Mouse (Mus musculus): Measurements from ENCODE around the gene Ep400.

Gene Ep400

GRCm38 (mm10) chr5:110664041-110664440 is 106.5 kb downstream of the Ep400 start:
- DNase-seq: no peak

- DNase-seq: no peak
Observed at GRCm38 (mm10) chr5:110659682-110660081, 110.8 kb downstream of the Ep400 start.

DNA sequence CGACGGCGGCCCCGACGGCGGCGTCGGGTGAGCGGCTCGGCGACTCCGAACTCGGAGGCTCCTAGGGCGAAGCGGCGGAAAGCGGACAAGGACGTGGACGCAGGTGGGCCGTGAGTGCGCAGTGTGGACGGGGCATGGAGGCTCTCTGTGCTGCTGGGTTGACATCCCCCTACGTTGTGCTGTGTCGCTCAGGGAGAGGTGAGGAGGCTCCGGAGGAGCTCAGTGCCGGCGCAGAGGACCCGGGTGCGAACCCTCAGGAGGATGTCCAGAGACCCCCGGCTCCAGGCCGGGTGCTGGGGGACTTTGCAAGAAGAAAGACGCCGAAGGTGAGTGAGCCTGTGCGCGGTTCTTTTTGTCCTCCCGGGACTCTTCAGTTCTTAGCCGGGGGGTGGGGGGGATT is 116.8 kb downstream of the Ep400 start:
- DNase-seq: no peak

DNA sequence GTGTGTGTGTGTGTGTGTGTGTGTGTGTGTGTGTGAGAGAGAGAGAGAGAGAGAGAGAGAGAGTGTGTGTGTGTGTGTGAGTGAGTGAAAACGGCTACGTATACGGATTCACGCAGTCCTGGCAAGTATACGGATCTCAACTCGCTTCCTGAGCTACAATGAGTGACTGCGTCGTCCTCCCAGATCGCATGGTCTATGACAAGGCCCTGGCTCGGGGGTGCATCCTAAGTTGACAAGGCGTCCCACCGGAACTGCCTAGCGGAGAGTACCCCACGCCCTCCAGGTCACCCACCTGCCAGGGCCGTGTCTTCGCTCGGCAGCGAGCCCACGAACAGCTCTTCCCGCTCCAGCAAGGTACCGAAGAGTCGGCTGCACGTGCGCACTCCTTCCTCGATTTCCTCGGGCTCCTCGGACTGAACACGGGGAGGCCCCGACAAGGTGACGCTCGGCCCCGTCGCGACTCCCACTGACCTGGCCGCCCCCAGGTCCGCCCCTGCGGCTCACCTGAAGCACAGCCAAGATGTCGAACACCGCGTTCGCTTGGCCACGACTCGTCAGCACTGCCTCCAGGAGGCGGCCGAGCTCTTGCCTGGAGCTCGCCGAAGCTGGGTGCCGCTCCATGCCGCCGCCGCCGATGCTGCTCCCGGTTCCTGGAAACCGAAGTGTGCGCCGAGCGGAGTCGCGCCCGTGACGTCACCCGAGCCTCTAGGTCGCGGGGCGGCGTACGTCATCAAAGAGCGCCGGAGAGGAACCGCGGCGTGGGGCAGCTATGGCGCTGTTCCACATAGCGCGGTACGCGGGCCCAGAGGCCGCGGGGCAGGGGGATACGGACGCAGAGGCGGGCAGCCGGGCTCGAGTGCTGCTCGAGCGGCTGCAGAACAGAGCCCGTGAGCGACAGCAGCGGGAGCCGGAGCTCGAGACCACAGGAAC is 117.5 kb downstream of the Ep400 start, which contains the start of the genes Noc4l and Ddx51:
Gene Noc4l, minus strand, starts transcription at position 699 of the 930 bp plus-strand sequence.
Gene Ddx51, plus strand, starts transcription at position 733 of the 930 bp plus-strand sequence.
- DNase-seq: peak; percentile 95

DNA sequence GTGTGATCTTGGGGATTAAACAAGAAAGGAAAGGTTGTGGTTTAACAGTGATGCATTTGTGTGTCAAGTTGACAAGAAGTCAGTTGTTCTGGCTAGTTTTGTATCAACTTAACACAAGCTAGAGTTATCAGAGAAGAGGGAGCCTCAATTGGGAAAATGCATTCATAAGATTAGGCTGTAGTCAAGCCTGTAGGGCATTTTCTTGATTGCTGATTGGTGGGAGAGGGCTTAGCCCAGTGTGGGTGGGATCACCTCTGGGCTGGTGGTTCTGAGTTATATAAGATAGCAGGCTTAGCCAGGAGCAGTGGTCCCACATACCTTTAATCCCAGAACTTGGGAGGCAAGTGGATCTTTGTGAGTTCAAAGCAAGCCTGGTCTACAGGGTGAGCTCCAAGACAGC is 124.1 kb downstream of the Ep400 start:
- DNase-seq: no peak

GRCm38 (mm10) chr5:110639459-110639858 is 131.1 kb downstream of the Ep400 start:
- DNase-seq: peak; percentile 86

GRCm38 (mm10) chr5:110638306-110639074 is 132.0 kb downstream of the Ep400 start:
- no peak for DNase-seq

- DNase-seq: no peak
Observed at GRCm38 (mm10) chr5:110635951-110636707, 134.4 kb downstream of the Ep400 start.

DNA sequence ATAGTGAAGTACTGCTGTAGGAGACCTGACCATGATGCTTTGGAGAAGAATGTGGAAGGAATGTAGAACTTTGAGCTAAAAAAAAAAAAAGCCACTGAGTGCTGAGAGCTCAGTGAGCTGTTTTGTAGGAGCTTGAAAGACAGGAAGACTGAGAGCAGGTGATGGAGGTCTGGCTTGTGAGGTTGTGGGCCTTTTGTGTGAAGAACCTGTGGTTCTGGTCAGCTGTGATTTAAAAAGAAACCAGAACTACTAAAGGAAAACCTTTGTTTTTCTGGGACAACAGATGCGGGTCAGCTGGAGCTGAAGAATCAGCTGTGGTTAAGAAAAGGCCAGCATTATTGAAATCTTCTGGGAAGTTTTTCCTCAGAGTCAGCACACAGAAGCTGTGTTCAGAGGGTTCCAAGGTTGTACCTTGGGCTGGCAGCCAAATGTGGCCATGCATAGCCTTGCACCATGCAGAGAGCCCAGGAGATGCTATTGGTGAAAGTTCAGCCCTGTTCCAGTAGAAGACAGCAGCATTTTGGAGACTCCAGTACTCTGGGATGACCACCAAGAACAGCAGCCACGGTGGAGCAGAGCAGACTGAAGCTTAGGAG is 140.9 kb downstream of the Ep400 start:
- no peak for DNase-seq

DNA sequence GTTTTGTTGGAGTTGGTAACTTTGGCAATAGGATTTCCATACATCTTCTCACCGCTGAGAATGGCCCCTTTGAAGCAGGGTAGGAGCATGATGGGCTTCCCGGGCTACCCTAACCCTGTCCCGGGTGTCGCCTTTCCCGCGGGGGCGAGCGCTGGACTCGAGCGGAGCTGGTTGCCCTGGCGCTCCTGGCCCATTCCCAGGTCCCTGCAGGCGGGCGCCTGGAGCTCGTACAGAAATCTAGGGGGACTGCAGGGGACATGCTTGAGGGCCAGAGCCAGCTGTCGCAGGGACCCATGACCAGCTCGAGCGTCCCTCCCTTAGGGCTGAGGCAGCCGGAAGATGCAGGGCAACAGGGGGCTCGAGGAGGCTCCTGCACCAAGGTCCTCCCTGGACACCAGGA is 142.4 kb downstream of the Ep400 start:
- no peak for DNase-seq

DNA sequence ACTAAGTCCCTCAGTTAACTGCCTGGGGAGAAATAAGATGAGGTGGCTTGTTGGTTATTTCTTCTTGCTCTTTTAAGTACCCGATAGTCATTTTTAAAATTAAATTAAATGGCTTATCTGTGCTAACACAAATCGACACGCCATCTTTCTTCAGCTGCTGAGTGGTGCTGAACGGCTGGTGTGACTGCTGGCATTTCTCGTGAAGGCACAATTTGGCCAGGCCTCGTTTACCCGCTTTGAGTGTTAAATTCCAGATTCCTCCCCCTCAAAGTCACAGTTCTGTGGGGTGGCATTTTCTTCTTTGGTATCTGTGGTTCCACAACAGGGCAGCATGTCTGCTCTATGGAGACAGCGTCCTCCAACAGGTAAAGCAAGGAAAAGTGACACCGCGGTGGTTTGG is 143.2 kb downstream of the Ep400 start:
- no peak for DNase-seq

DNA sequence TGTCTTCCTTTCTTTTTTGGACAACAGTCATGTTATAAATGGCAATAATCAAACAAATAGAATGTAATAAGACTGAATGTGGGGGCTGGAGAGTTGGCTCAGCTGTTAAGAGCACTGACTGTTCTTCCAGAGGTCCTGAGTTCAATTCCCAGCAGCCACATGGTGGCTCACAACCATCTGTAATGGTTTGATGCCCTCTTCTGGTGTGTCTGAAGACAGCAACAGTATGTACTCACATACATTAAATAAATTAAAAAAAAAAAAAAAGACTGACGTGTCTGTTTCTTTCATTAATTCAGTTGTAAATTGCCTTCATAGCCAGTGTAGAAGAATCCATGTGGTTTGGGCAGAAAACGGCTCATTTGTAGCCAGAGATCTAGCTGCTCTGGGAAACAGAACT is 146.2 kb downstream of the Ep400 start:
- no peak for DNase-seq

GRCm38 (mm10) chr5:110619226-110619625 is 151.3 kb downstream of the Ep400 start:
- DNase-seq: no peak
